19 mouse cellular contexts compared by ENCODE assay signal in genomic region chr11:117044731-117045130, GRCm38 (mm10).
DNase-seq lines count a peak whose midpoint lies in the region; TF ChIP-seq lines count a peak whose summit lies in the region.
"Had no signal": no experiment of that assay in that cellular context is flagged by ENCODE, and none has a peak within 500 bp of the region (broad histone marks: within the 10 kb centered on the region; RNA-seq: fewer than 3 reads in every experiment).

No protein-coding gene starts in this region.

- 92% methylated on average over 1 of the region's 1 CpGs for WGBS in cerebellum, adult 2 months

- TF ChIP-seq POLR2A in cerebellum, adult 2 months (IDR thresholded peaks at IDR 0.05; ENCODE audit: borderline replicate concordance, insufficient read depth, low read length), result no peak

- H3K4me1 ChIP-seq in cerebellum, adult 2 months (ENCODE audit: control insufficient read depth, insufficient read depth, low read length), result peaks cover 5% of the 10 kb centered on the region; the same call in 1 of the 2 replicates

- no peak for TF ChIP-seq CTCF in cerebellum, adult 2 months (IDR thresholded peaks at IDR 0.05; ENCODE audit: borderline replicate concordance, insufficient read depth, low read depth, low read length)

- no peaks in the 10 kb centered on the region for H3K27me3 ChIP-seq in cerebellum, adult 2 months (ENCODE audit: control insufficient read depth, insufficient read depth, low read length)
- H3K27me3 ChIP-seq: Patski had no signal

- no peak overlapping the region for H3K4me3 ChIP-seq in cerebellum, adult 2 months (replicated peaks; ENCODE audit: insufficient read depth, low read depth, low read length)
- H3K4me3 ChIP-seq: embryonic facial prominence, embryonic 10.5 days; embryonic facial prominence, embryonic 12.5 days had no signal

- no peak overlapping the region for H3K27ac ChIP-seq in cerebellum, adult 2 months (ENCODE audit: insufficient read depth, low read length)
- H3K27ac ChIP-seq: embryonic facial prominence, embryonic 10.5 days; embryonic facial prominence, embryonic 12.5 days had no signal

- DNase-seq in testis, postnatal 14 days (ENCODE audit: low spot score), result peak; percentile 64
- no peak for DNase-seq in testis, postnatal 10 days (ENCODE audit: low spot score)
- DNase-seq in thymus, postnatal 10 days (ENCODE audit: low spot score in 2 of 2), result peak; percentile 30 to 53
- peak; percentile 45 for DNase-seq in thymus, postnatal 25 days
- peak; percentile 44 for DNase-seq in thymus, postnatal 4 days
- no peak for DNase-seq in cerebellum, adult 2 months
- no peak for DNase-seq in right cerebral cortex, adult 18-20 months
- no peak for DNase-seq in adrenal gland, postnatal 36 days
- DNase-seq: adrenal gland, adult 8-10 months; adrenal gland, postnatal 14 days; B cell, adult 2 months; cerebellum, adult 11 months; cerebellum, adult 18-20 months; cerebellum, adult 9-10 months; cerebellum, postnatal 10 days; cerebellum, postnatal 25 days had no signal

Comparison
In these comparisons a context has a peak if more than half of its experiments do, and no peak if none do; other contexts are left out.
1. DNase-seq: peak in testis, postnatal 14 days (single experiment), thymus, postnatal 10 days (2 of 2), thymus, postnatal 25 days (single experiment) and thymus, postnatal 4 days (single experiment); none in testis, postnatal 10 days (single experiment), cerebellum, adult 2 months (0 of 2), right cerebral cortex, adult 18-20 months (single experiment) and adrenal gland, postnatal 36 days (0 of 2).